Mouse (Mus musculus): ENCODE data around the gene Dennd1a.
"Not testable (repeated sequence)": the region's sequence is repeated elsewhere in the genome, so short reads cannot be mapped to it uniquely, and the experiment has no call there.

DNA sequence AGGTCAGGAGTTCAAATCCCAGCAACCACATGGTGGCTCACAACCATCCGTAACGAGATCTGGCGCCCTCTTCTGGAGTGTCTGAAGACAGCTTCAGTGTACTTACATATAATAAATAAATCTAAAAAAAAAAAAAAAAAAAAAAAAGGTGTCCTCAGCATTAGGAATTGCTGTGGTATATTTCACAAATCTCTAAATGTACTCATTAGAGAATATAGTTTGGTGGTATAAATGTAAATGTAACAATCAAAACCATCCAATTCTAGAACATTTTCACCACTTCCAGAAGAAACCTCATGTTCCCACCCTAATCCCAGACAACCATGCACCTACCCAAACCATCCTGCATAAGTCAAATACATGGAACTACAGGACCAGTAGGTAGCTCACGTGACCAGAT is 350.3 kb downstream of the Dennd1a start:
- not testable (repeated sequence) for TF ChIP-seq POLR2A (IDR thresholded peaks at IDR 0.05; ENCODE audit: control insufficient read depth, low read depth, low read length); CTCF (IDR thresholded peaks at IDR 0.05; ENCODE audit: control insufficient read depth, insufficient read depth, insufficient replicate concordance, low read depth, low read length)
